Comparison of ENCODE assay signal across 9 mouse cellular contexts in the genomic region with DNA sequence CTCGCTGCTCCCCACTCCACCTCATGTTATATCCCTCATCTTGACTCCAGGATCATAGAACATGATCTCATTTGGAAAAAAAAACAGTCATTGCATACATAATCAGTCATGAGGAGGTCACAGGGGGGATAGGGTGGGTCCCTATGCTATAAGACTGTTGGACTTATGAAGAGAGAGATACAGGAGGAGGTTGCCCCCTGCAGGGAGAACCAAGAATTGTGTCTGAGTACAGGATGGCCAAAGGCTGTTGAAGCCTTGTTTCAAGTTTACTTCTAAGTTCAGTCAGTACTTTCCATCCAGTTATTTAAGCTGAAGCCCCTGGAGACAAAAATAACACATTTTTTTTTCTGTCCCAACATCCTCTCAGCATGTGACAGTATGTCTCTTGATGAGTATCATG.
DNase-seq lines count a peak whose midpoint lies in the region; ATAC-seq and TF ChIP-seq lines count a peak whose summit lies in the region.
"Had no signal": no experiment of that assay in that cellular context is flagged by ENCODE, and none has a peak within 500 bp of the region (broad histone marks: within the 10 kb centered on the region; RNA-seq: fewer than 3 reads in every experiment).

No protein-coding gene starts in this region.

- no peak overlapping the region for H3K4me3 ChIP-seq in heart, adult 2 months
- no peak overlapping the region for H3K4me3 ChIP-seq in heart, embryonic 10.5 days
- H3K4me3 ChIP-seq in forebrain, embryonic 14.5 days (ENCODE audit: low read depth, low read length): no peak overlapping the region
- H3K4me3 ChIP-seq: neural tube, embryonic 13.5 days had no signal

- WGBS in heart, adult 2 months: 80% methylated on average over 1 of the region's 1 CpGs
- 80% methylated on average over 1 of the region's 1 CpGs for WGBS in heart, embryonic 10.5 days
- WGBS in forebrain, embryonic 14.5 days: 86% methylated on average over 1 of the region's 1 CpGs

- H3K4me2 ChIP-seq in forebrain, embryonic 14.5 days (ENCODE audit: low read length): no peak overlapping the region
- H3K4me2 ChIP-seq: neural tube, embryonic 13.5 days had no signal

- TF ChIP-seq POLR2A in heart, adult 2 months (IDR thresholded peaks at IDR 0.05; ENCODE audit: insufficient read depth, low read depth, low read length): no peak

- no peak overlapping the region for H3K27ac ChIP-seq in heart, adult 2 months
- no peak overlapping the region for H3K27ac ChIP-seq in heart, embryonic 10.5 days
- no peak overlapping the region for H3K27ac ChIP-seq in forebrain, embryonic 14.5 days (ENCODE audit: low read depth, low read length)
- H3K27ac ChIP-seq: neural tube, embryonic 13.5 days had no signal

- DNase-seq in heart, adult 2 months: peak; percentile 24 to 34
- DNase-seq in heart, embryonic 10.5 days (ENCODE audit: low spot score): no peak
- peak; percentile 59 for DNase-seq in 416B (ENCODE audit: low read depth)
- peak; percentile 27 to 31 for DNase-seq in adrenal gland, adult 18-20 months (ENCODE audit: low spot score in 2 of 2)
- peak; percentile 60 for DNase-seq in frontal cortex, postnatal 25 days (ENCODE audit: low spot score in 2 of 2)
- peak; percentile 29 to 49 for DNase-seq in layer of hippocampus, postnatal 14 days (ENCODE audit: low spot score in 2 of 2)
- DNase-seq in forebrain, embryonic 14.5 days (ENCODE audit: low spot score): no peak

- peaks cover 2% of the 10 kb centered on the region; the same call in 1 of the 2 replicates for H3K4me1 ChIP-seq in heart, adult 2 months (ENCODE audit: control insufficient read depth, insufficient read depth, low read length)
- H3K4me1 ChIP-seq in heart, embryonic 10.5 days: 0 out of 2 replicates have a peak, but pooled peaks cover 6% of the 10 kb centered on the region
- H3K4me1 ChIP-seq in forebrain, embryonic 14.5 days (ENCODE audit: control insufficient read depth, insufficient read depth, low read length): peaks cover 8% of the 10 kb centered on the region; the same call in 1 of the 2 replicates

- intact Hi-C loops in heart, adult 2 months (cut with DNase I): loop anchor here (1.0 to 10.0 kb wide), 4 partner anchors 61 to 396 kb away; partner anchors contain the start of gene Pcp4

- no peaks in the 10 kb centered on the region for H3K79me2 ChIP-seq in heart, adult 2 months (replicated peaks; ENCODE audit: control insufficient read depth, insufficient read depth, low read length)

- no peaks in the 10 kb centered on the region for H3K9me3 ChIP-seq in heart, embryonic 10.5 days
- no peaks in the 10 kb centered on the region for H3K9me3 ChIP-seq in forebrain, embryonic 14.5 days (replicated peaks; ENCODE audit: control insufficient read depth, low read length)
- H3K9me3 ChIP-seq: neural tube, embryonic 13.5 days had no signal

- peak; percentile 60; the same call in 1 of the 2 replicates for ATAC-seq in neutrophil, adult 5-6 weeks (ENCODE audit: extremely low read depth, insufficient number of reproducible peaks, low FRiP score, poor library complexity, severe bottlenecking)
- ATAC-seq in forebrain, embryonic 14.5 days: no peak

- TF ChIP-seq EP300 in heart, adult 2 months (IDR thresholded peaks at IDR 0.05; ENCODE audit: insufficient read depth, low read depth, low read length): no peak

- no peaks in the 10 kb centered on the region for H3K27me3 ChIP-seq in heart, adult 2 months (ENCODE audit: control insufficient read depth, insufficient read depth, low read length)
- no peaks in the 10 kb centered on the region for H3K27me3 ChIP-seq in heart, embryonic 10.5 days (ENCODE audit: insufficient read depth, poor library complexity, severe bottlenecking)
- H3K27me3 ChIP-seq in forebrain, embryonic 14.5 days (replicated peaks; ENCODE audit: control insufficient read depth, insufficient read depth, low read length): no peaks in the 10 kb centered on the region
- H3K27me3 ChIP-seq: neural tube, embryonic 13.5 days had no signal

- H3K9ac ChIP-seq in heart, adult 2 months (ENCODE audit: low read depth, low read length): no peak overlapping the region
- no peak overlapping the region for H3K9ac ChIP-seq in forebrain, embryonic 14.5 days (ENCODE audit: low read length)
- H3K9ac ChIP-seq: neural tube, embryonic 13.5 days had no signal

- H3K36me3 ChIP-seq in heart, adult 2 months (ENCODE audit: control insufficient read depth, insufficient read depth, low read length): no peaks in the 10 kb centered on the region
- H3K36me3 ChIP-seq in heart, embryonic 10.5 days: no peaks in the 10 kb centered on the region
- H3K36me3 ChIP-seq in forebrain, embryonic 14.5 days (ENCODE audit: control insufficient read depth, insufficient read depth, low read length): no peaks in the 10 kb centered on the region

- TF ChIP-seq CTCF in heart, adult 2 months (IDR thresholded peaks at IDR 0.05): peak; percentile 79

Comparison
In these comparisons a context has a peak if more than half of its experiments do, and no peak if none do; other contexts are left out.
1. DNase-seq: peak in heart, adult 2 months (2 of 2), 416B (single experiment), adrenal gland, adult 18-20 months (2 of 2), frontal cortex, postnatal 25 days (2 of 2) and layer of hippocampus, postnatal 14 days (2 of 2); none in heart, embryonic 10.5 days (single experiment) and forebrain, embryonic 14.5 days (single experiment).